Mouse (Mus musculus) hematopoietic stem cell, adult 5-6 weeks (primary cell): Measurements from ENCODE around the gene Golph3l. TPM values are rescaled to one million over a fixed set of nuclear protein-coding genes. Genes with fewer than 3 reads are reported as not detected.
"Not testable (repeated sequence)": the region's sequence is repeated elsewhere in the genome, so short reads cannot be mapped to it uniquely, and the experiment has no call there.

Experiments used
- ATAC-seq, 2 experiments: fragments of 125-278 bp in 1 of 2; replicated peaks in 1 of 2; 2 replicates each; pipeline ENCODE4 v1.8.0; 2016 to 2017; ENCODE audit warnings: inconsistent platforms in 2 of 2, mild to moderate bottlenecking in 2 of 2, moderate number of reproducible peaks in 2 of 2, low read depth in 1 of 2, moderate TSS enrichment in 1 of 2; ENCODE audit not compliant: low FRiP score in 2 of 2, poor library complexity in 2 of 2, severe bottlenecking in 2 of 2, insufficient read depth in 1 of 2, low TSS enrichment in 1 of 2
- total RNA-seq: library from RNA; stranded (forward); fragments of 172-1452, 232-1000 nt; gene quantifications from 2 replicates; pipeline ENCODE4 v1.2.3, GENCODE M21; 2017

Golph3l gene
- total RNA-seq, 1 experiment from 2014 or later, result 67.3 TPM

DNA sequence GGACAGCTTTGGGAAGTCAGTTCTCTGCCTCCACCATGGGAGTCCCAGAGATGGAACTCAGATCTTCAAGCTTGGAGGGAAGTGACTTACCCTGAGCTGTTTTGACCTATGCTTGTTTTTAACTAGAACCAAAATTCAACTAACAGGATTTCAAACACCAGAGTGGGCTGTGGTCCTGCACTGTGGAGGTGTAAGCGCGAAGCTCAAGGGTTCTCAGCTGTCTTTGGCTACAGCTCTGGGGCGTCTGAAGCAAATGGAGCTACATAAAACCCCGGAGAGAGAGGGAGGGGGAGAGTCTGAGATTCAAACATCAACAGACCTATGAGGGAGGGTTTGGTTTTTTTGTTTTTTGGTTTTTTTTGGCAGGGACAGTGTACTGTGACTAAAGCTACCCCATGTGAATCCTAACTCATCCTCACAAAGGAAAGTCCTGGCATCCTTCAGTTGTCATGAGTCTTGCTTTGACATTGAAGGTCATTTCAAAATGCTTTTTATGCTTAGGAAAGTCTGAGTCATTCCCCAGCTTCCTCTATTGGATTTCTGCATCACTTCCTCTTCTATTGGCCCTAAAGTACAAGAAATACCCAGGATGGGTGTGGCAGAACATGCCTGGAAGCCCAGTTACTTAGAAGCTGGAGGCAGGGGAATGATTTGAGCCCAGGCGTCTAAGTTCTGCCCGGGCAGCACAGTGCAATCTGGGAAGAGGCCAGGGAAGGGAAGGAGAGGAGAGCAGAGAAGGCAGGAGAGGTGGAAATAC lies 61.7 kb downstream of the Golph3l start:
- ATAC-seq, result peak; percentile 61 to 78

- ATAC-seq, result peak in 1 of 2 experiments; percentile 0; a peak in 1 of 4 replicates
These were observed 62.3 kb downstream of the Golph3l start for GRCm38 (mm10) chr3:95651033-95651373.

- ATAC-seq, result peak in 1 of 2 experiments; percentile 10; a peak in 1 of 4 replicates
These were observed 62.9 kb downstream of the Golph3l start for GRCm38 (mm10) chr3:95651391-95652203.

DNA sequence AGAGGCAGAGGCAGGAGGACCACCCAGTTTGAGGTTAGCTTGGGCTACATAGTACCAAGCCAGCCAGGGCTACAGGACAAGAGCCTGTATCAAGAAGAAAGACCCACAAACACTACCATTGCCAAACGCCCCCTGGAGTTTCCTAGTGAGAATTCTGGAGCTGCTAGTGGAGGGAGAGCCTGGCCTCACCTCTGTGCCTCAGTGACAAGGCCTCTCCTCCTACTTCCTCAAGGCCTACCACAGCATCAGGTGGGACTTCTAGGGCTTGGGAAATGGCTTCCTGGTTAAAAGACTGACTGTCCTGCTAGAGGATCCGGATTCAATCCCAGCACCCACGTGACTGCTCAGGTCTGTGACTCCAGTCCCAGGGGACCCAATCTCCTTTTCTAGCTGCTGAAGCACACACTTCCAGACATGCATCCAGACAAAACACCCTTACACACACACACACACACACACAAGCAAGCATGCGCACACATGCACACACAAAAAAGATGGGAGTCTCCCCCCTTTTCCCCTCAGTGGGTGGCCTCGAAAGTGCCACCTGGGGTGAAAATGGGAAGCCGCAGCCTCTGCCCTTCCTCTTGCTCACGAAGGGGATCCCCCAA lies 63.6 kb downstream of the Golph3l start:
- ATAC-seq, result peak in 1 of 2 experiments; percentile 44; a peak in 3 of 4 replicates

DNA sequence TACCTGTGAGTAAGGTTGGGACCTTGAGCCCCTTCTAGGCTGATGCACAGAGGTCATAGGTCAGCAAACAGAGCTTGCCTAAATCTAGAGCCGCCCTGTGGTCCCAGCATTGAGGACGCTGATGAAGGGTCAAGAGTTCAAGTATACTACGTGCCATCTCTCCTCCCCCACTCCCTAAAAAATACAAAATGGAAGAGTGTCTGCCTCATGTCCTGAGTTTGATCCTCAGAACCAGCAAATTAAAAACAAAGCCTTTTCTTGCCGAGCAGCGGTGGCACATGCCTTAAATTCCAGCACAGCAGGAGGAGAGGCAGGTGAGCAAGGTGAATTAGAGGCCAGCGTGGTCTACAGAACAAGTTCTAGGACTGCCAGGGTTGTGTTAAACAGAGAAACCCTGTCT lies 64.1 kb downstream of the Golph3l start:
- no peak for ATAC-seq

DNA sequence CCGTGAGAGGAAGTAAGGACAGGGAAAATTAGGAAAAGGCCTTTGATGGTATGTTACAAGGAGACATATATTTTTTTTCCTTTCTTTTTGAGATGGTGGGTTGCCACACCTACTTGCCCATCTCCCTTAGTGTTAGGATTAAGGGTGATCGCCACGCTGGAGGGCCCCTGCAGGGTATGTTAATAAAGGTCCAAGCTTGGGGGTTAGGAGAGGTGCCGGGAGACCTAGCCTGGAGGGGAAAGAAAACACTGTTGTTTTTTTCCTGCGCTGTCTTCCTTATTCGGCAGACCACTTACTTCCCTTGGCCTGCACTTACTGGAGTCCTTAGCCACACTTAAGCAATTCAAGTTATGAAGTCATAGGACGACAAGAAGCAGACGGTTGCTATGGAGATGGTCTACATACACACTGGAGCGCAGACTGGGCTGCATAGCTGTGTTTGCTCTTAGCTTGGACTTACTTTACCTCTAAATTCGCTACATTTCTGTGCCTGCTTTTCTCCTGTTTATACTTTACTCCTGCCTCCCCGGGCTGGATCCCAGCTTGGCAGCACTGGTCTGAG lies 64.8 kb downstream of the Golph3l start:
- ATAC-seq, result peak; percentile 59 to 65

DNA sequence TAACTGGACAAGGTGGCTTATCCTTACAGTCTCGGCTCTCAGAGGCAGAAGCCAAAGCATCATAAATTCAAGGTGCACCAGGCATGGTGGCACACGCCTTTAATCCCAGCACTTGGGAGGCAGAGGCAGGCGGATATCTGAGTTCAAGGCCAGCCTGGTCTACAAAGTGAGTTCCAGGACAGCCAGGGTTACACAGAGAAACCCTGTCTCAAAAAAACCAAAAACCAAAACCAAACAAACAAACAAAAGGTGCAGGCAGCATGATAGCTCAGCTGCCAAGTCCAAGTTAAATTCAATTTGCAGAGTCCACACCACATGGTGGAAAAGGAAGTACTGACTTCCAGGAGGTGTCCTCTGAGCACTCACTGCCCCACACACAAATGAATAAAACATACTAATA lies 65.6 kb downstream of the Golph3l start:
- not testable (repeated sequence) for ATAC-seq

DNA sequence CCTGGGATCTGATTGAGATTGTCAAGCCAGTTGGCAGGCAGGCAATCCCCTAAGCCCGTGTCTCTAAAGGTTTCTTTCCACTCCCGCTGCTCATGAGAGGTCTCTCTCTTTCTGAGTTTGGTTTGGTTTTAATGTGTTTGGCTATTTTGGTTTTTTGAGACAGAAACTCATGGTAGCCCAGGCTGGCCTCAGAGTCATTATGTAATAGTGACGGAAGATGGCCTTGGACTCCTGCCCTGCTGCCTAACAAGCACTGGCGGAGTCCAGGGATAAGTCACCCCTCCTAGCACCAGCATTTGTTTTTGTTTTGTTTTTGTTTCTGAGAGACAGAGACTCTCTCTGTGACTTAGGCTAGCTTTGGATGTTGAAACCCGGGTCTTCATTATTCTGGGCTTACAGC lies 66.7 kb downstream of the Golph3l start:
- ATAC-seq, result no peak

GRCm38 (mm10) chr3:95657108-95657507 lies 68.4 kb downstream of the Golph3l start:
- no peak for ATAC-seq

- no peak for ATAC-seq
These were observed 69.0 kb downstream of the Golph3l start for GRCm38 (mm10) chr3:95657711-95658110.

DNA sequence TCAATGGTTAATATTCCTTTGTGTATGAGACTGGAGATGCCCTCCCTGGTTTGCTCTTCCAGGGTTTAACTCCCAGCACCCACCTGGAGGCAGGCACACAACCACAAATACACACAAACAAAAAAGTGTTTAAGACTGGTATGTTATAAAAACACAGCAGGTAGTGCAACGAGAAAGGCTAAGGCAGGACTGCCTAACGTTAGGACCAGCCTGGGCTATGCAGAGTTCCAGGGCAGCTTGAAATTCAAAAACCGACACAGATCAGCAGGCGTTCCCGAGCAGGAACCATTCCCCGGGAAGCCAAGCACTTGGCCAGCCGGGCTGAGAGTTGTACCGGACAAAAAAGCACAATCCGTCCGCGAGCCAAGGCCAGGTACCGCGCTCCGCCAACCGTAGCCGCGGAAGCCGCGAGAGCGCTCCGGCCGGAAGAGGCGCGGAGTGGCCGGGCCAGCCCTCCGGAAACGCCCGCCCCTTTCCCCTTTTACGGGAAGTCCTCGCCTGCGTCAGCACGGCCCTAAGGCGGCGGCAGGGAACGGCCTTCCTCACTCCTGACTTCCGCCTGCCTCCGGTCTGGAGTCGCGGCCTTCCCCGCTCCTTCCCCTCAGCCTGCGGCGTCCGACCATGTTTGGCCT lies 69.6 kb downstream of the Golph3l start, which contains the start of gene Mcl1:
TSS of gene Mcl1 (plus strand) at position 553 of the 632 bp plus-strand sequence.
- peak; percentile 63 to 75 for ATAC-seq

DNA sequence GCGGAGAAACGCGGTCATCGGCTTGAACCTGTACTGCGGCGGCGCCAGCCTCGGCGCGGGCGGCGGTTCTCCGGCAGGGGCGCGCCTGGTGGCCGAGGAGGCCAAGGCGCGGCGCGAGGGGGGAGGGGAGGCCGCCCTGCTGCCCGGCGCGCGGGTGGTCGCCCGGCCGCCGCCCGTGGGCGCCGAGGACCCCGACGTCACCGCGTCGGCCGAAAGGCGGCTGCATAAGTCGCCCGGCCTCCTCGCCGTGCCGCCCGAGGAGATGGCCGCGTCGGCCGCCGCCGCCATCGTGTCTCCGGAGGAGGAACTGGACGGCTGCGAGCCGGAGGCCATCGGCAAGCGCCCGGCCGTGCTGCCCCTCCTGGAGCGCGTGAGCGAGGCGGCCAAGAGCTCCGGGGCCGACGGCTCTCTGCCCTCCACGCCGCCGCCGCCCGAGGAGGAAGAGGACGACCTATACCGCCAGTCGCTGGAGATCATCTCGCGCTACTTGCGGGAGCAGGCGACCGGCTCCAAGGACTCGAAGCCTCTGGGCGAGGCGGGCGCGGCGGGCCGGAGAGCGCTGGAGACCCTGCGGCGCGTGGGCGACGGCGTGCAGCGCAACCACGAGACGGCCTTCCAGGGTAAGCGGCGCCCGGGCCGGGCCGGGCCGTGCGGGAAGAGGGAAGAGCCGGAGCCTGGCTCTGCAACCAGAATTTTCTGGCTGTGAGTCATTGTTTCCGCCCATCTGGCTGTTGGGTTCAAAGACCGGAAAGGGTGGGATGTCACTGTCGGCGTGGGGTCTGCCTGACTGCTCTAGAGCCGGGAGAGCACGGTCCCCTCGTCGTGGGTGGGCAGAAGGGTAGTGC lies 70.4 kb downstream of the Golph3l start:
- peak; percentile 22 to 33 for ATAC-seq

DNA sequence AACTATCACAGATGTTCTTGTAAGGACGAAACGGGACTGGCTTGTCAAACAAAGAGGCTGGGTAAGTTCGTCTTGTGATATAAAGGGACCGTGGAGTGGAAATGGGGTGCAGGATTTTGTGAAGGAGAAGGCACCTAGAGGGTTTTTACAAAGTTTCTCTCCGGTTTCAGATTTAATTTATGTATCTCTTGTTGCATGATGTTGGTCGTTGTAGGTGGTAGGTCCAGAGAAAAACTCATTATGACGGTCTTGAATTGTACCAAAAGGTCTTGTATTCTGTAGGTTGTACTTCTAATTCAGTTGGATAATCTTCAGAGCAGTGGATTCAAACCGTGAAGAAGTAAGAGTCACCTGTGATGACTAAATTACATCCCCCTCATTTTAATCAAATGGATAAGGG lies 71.2 kb downstream of the Golph3l start:
- ATAC-seq, result no peak

DNA sequence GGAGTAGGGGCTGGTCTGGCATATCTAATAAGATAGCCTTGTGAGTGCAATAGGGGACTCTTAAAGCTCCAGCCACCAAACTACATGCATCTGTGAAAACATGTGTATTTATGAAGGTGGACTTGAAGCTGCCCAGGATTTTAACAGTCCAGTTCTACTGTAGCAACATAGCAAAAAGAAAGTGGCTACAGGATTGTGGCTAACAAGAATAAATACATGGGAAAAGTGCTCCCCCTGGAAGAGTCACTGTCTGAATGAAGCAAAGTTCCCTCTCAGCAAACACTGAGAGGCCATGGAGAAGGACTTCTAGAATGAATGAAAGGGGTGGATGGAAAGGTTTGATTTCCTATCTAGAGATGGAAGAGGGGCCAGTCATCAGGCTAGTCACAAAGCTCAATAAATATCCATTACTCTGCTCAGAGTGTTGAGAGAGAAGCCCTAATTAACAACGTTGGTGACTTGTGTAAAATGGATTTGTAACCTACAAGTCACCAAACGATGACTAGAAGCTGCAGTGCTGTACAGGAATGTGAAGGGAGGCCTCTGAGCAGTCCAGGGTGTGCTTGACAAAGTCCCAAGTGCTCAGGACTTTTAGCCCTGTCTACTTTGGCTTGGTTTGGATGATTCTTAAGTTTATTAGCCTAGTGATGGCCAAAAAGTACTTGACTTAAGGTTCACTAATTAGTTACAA lies 72.2 kb downstream of the Golph3l start:
- no peak for ATAC-seq

- no peak for ATAC-seq
These were observed 73.4 kb downstream of the Golph3l start for GRCm38 (mm10) chr3:95661945-95662715.
